Mouse (Mus musculus) kidney, postnatal 14 days (tissue): ENCODE data around the gene Crybg2.
A peak's percentile ranks its signal among the peaks of the same experiment; 100 is the strongest.

Experiments
- DNase-seq: peaks from one replicate; pipeline ENCODE4 v3.0.0; 2022; ENCODE audit warnings: mixed read lengths

The Crybg2 gene

GRCm38 (mm10) chr4:134060135-134060865 lies at the start of gene Crybg2:
Crybg2 (plus strand) TSS chr4:134060815.
- DNase-seq, result no peak

- no peak for DNase-seq
Measured at GRCm38 (mm10) chr4:134011450-134012414, 48.9 kb upstream of the Crybg2 start.

GRCm38 (mm10) chr4:134012858-134013528 lies 47.6 kb upstream of the Crybg2 start:
- DNase-seq, result no peak

GRCm38 (mm10) chr4:134016208-134016607 lies 44.4 kb upstream of the Crybg2 start:
- DNase-seq, result no peak

- DNase-seq, result no peak
Measured at GRCm38 (mm10) chr4:134016767-134017166, 43.8 kb upstream of the Crybg2 start.

GRCm38 (mm10) chr4:134017201-134017865 lies 43.3 kb upstream of the Crybg2 start:
- no peak for DNase-seq

- no peak for DNase-seq
Measured at GRCm38 (mm10) chr4:134018038-134018778, 42.4 kb upstream of the Crybg2 start.

GRCm38 (mm10) chr4:134018779-134019145 lies 41.9 kb upstream of the Crybg2 start, which contains the start of gene Lin28a:
Lin28a (minus strand) TSS chr4:134018841.
- no peak for DNase-seq

- DNase-seq, result no peak
Measured at GRCm38 (mm10) chr4:134019210-134019609, 41.4 kb upstream of the Crybg2 start.

GRCm38 (mm10) chr4:134019641-134020351 lies 40.8 kb upstream of the Crybg2 start:
- no peak for DNase-seq

- peak; percentile 86 for DNase-seq
Measured at GRCm38 (mm10) chr4:134020621-134021020, 40.0 kb upstream of the Crybg2 start.

GRCm38 (mm10) chr4:134025802-134026201 lies 34.8 kb upstream of the Crybg2 start:
- DNase-seq, result no peak

- peak; percentile 79 for DNase-seq
Measured at GRCm38 (mm10) chr4:134035953-134036352, 24.7 kb upstream of the Crybg2 start.

- peak; percentile 24 for DNase-seq
Measured at GRCm38 (mm10) chr4:134041317-134042123, 19.1 kb upstream of the Crybg2 start.

- no peak for DNase-seq
Measured at GRCm38 (mm10) chr4:134043041-134043440, 17.6 kb upstream of the Crybg2 start.

GRCm38 (mm10) chr4:134047648-134048047 lies 13.0 kb upstream of the Crybg2 start:
- no peak for DNase-seq

- DNase-seq, result no peak
Measured at GRCm38 (mm10) chr4:134051912-134052311, 8.7 kb upstream of the Crybg2 start.

- DNase-seq, result peak; percentile 27
Measured at GRCm38 (mm10) chr4:134052560-134052959, 8.1 kb upstream of the Crybg2 start.

GRCm38 (mm10) chr4:134053538-134053937 lies 7.1 kb upstream of the Crybg2 start, which contains the start of gene Zfp683:
Zfp683 (plus strand) TSS chr4:134053838.
- DNase-seq, result no peak

- DNase-seq, result no peak
Measured at GRCm38 (mm10) chr4:134058166-134058715, 2.4 kb upstream of the Crybg2 start.
